Mouse (Mus musculus) G1E-ER4 (cell line): ENCODE data around the gene Dpp8. TPM values are rescaled to one million over a fixed set of nuclear protein-coding genes. Genes with fewer than 3 reads are reported as not detected.

Experiments
- GATA1 ChIP-seq: IDR thresholded peaks from one replicate; pipeline ENCODE4 v1.8.0; 2012; ENCODE audit warnings: low read length, inconsistent platforms
- polyA plus RNA-seq: library from polyadenylated mRNA; stranded (reverse); fragments of >175 nt; gene quantifications from 2 replicates; pipeline ENCODE4 v1.2.3, GENCODE M21; 2012

Dpp8 gene
- polyA plus RNA-seq = 11.3 and 14.5 TPM in 2 replicates

DNA sequence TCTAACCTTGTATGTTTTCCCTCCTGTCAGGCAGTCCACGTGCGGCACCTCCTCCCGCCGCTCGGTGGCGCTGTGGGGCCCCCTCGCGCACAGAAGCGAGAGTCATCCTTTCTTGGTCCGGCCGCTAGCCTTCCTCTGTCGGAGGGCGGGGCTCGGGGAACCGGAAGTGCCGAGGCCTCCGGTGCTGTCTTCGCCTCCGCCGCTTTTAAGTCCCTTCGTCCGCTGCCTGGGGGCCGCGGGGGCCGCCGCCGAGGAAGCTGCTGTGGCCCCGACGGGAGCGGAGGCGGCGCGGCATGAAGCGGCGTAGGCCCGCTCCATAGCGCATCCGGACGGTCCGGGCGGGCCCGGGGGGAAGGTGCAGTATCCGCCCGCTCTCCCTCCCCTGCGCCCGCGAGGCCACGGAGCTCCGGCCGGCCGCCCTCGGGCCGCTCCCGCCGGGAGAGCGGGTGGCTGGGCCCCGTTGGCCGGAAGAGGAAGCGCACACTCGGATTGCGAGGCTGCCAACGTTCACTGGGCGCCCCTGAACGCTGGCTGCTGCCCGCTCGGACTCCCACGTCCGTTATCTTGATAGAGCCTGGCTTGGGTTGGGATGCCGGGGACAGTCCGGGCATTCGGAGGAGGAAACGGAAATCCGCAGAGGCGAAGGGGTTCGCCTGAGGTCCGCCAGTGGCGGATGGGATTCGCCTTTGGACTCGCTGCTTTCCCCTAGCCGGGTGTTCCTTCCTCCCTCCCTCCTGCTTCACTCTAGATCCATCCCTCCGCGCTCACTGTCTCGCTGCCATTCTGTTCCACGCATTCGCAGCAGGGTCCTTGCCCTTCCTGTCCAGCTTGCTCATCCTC lies at the start of gene Dpp8:
Gene Dpp8 (plus strand): TSS at position 146 of the 840 bp plus-strand sequence.
- no peak for TF ChIP-seq GATA1

DNA sequence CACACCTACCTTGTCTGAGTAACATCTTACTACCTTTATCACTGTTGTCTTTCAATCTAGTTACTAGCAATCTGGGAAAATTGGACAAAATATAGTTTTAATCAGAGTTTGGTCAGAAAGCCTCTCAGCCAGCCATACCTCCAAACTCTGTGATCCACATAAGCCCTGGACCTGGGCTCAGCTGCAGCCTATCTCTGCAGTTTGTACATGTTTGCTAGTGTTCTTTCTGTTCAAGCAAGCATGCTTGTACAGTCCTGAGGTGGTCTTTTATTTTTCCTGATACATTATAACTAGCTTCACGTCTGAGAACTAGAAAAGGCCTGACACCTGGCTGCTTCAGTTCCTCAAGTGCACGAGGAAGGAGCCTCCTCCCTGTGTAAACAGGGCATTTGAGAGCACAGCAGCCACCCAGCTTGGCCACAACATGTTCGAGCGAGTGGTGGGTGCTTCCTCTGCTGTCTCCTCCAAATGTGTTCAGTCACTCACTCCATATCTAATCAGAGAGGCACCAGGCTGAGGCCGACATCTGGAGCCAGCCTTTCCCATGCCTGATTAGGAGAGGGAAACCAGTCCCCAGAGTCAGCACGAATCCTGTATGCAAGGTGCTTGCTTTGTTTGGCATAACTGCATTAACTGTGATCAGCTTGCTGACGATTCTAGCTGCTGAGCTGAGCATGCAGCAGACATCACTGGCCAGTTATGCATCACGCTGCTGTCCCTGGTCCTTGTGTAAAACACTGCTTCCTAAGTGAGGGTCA lies 47.0 kb upstream of the Dpp8 start:
- TF ChIP-seq GATA1 = no peak

GRCm38 (mm10) chr9:64985807-64986206 lies 46.4 kb upstream of the Dpp8 start:
- no peak for TF ChIP-seq GATA1

GRCm38 (mm10) chr9:64987651-64988050 lies 44.6 kb upstream of the Dpp8 start:
- no peak for TF ChIP-seq GATA1

GRCm38 (mm10) chr9:64988443-64988842 lies 43.8 kb upstream of the Dpp8 start:
- TF ChIP-seq GATA1 = no peak

- TF ChIP-seq GATA1 = no peak
These were observed 41.9 kb upstream of the Dpp8 start for GRCm38 (mm10) chr9:64990291-64990690.

DNA sequence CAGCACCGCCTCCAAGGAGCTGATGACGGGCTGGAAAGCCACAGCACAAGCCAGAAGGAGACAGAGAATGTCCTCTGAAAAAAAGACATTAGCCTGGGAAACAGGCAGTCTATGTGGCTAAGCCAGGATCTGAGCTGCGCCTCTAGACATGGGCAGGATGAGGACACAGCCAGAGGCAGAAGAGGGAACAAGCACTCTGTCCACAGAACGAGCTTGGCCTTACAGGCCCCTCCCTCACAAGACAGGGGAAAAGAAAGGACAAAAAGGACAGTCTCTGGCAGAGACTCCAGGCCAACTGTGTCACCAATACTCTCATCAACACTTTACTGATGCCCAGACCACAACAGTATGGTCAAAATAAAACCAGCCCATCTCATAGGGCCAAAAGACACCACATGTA lies 30.7 kb upstream of the Dpp8 start:
- no peak for TF ChIP-seq GATA1

GRCm38 (mm10) chr9:65005737-65006136 lies 26.5 kb upstream of the Dpp8 start:
- no peak for TF ChIP-seq GATA1

DNA sequence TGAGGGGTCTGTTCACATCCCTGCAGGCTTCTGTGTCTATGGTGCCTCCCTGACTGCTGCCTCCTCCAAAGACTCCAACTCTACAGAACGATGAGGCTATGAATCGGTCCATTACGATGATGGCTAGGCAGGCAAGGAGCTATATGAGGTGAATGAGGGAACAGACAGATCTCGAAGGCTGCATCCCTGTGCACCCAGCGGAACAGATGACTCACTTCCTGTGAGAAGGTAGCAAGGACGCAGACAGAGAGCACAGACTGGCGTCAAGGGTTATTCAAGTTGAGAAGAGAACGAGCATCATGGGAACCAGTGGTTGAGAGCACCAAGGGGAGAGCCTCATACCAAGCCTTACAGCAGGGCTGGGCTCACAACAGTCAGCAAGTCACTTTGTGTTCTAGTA lies 21.6 kb upstream of the Dpp8 start:
- TF ChIP-seq GATA1 = no peak

- TF ChIP-seq GATA1 = no peak
These were observed 20.9 kb upstream of the Dpp8 start for GRCm38 (mm10) chr9:65011304-65011703.

DNA sequence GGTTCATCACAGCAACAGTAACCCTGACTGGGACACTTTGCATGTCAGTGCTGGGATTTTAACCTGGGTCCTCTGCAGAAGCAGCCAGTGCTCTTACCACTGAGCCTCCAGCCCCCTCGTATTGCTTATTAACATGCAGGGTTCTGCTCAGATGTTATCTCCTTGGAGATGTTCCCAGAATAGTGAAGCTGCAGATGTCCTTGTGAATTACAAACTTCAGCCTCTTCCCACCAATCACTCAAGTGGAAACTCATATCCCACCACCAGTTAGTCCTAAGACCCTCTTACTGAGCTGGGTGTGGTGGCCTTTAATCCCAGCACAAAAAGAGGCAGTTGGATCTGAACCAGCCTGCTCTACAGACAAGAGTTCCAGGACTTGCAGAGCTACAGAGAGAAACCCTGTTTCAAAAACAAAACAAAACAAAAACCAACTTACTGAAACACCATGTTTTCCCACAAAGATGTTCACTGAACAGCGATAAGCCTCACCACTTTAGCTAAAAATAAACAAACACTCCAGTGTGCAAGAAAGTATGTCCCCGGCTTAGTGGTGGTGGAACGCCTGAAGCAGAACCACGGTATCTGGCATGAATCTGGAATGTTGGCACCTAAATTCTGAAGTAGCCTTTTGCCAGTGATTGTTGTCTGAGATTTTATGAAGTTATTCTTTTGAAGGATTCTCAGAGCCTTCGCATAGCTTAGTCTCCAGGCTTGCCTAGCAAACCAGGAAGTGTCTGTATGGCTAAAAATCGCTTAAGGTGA lies 16.6 kb upstream of the Dpp8 start:
- TF ChIP-seq GATA1 = no peak

- no peak for TF ChIP-seq GATA1
These were observed 15.8 kb upstream of the Dpp8 start for GRCm38 (mm10) chr9:65016241-65016977.

GRCm38 (mm10) chr9:65016978-65017827 lies 15.0 kb upstream of the Dpp8 start:
- no peak for TF ChIP-seq GATA1

- TF ChIP-seq GATA1 = no peak
These were observed 14.3 kb upstream of the Dpp8 start for GRCm38 (mm10) chr9:65017896-65018295.
